Mouse (Mus musculus) thymus, adult 2 months (tissue): ENCODE results near the gene Gm12248. TPM values are rescaled to one million over a fixed set of nuclear protein-coding genes. Genes with fewer than 3 reads are reported as not detected.
"Not testable (repeated sequence)": the region's sequence is repeated elsewhere in the genome, so short reads cannot be mapped to it uniquely, and the experiment has no call there.

Source experiments
- DNase-seq: peaks from one replicate; pipeline ENCODE4 v3.0.0; 2021
- H3K27ac ChIP-seq: fragments of 200-500 bp; 2 replicates; pipeline ENCODE4 v1.5.1; 2012; ENCODE audit warnings: low read length, control low read depth; ENCODE audit not compliant: control insufficient read depth, insufficient read depth
- H3K27me3 ChIP-seq: fragments of 200-500 bp; 2 replicates; pipeline ENCODE4 v1.6.1; 2012; ENCODE audit warnings: mild to moderate bottlenecking, low read length, moderate library complexity, mixed read lengths; ENCODE audit not compliant: control insufficient read depth, insufficient read depth
- H3K36me3 ChIP-seq: fragments of 200-500 bp; 2 replicates; pipeline ENCODE4 v1.6.1; 2012; ENCODE audit warnings: mild to moderate bottlenecking, low read length, moderate library complexity; ENCODE audit not compliant: control insufficient read depth, insufficient read depth
- H3K4me1 ChIP-seq: fragments of 200-500 bp; replicated peaks from 2 replicates; pipeline ENCODE4 v1.6.1; 2012; ENCODE audit warnings: low read length; ENCODE audit not compliant: control insufficient read depth, insufficient read depth
- H3K4me3 ChIP-seq: fragments of 200-500 bp; 2 replicates; pipeline ENCODE4 v1.5.1; 2012; ENCODE audit warnings: mild to moderate bottlenecking, low read length, control low read depth, moderate library complexity; ENCODE audit not compliant: control insufficient read depth, insufficient read depth
- CTCF ChIP-seq: fragments of 200-500 bp; IDR thresholded peaks from 2 replicates; pipeline ENCODE4 v1.5.1; 2012; ENCODE audit warnings: mild to moderate bottlenecking, control low read depth, low read length, moderate library complexity, borderline replicate concordance; ENCODE audit not compliant: control insufficient read depth, poor library complexity, insufficient read depth; ENCODE audit errors: extremely low read depth
- POLR2A ChIP-seq: fragments of 200-500 bp; IDR thresholded peaks from 2 replicates; pipeline ENCODE4 v1.6.1; 2012; ENCODE audit warnings: mild to moderate bottlenecking, low read length, control low read depth, moderate library complexity; ENCODE audit not compliant: control insufficient read depth, poor library complexity, insufficient read depth; ENCODE audit errors: extremely low read depth
- WGBS: fragments of 180-500 bp; shearing (Covaris S2); methylation state at CpG from one replicate; pipeline ENCODE4 v1.1.7; 2018; 5-methylcytosine and 5-hydroxymethylcytosine counted together
- polyA plus RNA-seq: library from polyadenylated mRNA; depleted of rRNA; stranded (reverse); fragments of >200 nt; gene quantifications from 2 replicates; pipeline ENCODE4 v1.2.3, GENCODE M21; 2012

Gene Gm12248
- polyA plus RNA-seq, 1 experiment = 0.59 TPM

DNA sequence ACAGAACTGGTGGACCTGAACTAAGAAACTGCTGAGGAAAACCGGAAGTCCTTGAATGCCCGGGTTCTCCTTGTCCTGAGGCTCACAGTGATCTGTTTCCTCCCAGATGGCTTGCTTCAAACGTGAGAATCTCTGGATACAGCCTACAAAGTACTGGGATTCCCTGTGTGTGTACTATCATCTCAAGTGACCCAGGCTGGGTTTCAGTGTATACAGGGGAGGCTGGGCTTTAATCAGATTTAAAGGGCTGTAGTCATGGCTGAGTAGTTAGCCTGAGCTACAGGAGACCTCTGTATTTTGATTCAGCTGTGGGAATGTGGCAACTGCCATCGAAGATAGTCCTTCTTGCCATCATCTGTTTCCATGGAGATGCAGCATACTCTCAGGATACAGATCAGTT is 15.7 kb downstream of the Gm12248 start:
- Histone ChIP-seq H3K36me3 (no peaks in the 10 kb centered on the region), H3K4me3 (no peak overlapping the region), H3K4me1 (no peaks in the 10 kb centered on the region), H3K27ac (no peak overlapping the region), H3K27me3 (no peaks in the 10 kb centered on the region)
- TF ChIP-seq POLR2A (no peak), CTCF (no peak)
- DNase-seq = no peak
- 84% methylated on average over 4 of the region's 4 CpGs for WGBS

- no peaks in the 10 kb centered on the region for H3K27me3 ChIP-seq
- TF ChIP-seq POLR2A (no peak), CTCF (no peak)
- H3K4me1 ChIP-seq = no peaks in the 10 kb centered on the region
- H3K4me3 ChIP-seq = no peak overlapping the region
- WGBS = 84% methylated on average over 3 of the region's 3 CpGs
- no peak for DNase-seq
- H3K27ac ChIP-seq = no peak overlapping the region
- H3K36me3 ChIP-seq = no peaks in the 10 kb centered on the region
Observed at GRCm38 (mm10) chr11:58072978-58073377, 20.0 kb downstream of the Gm12248 start.

DNA sequence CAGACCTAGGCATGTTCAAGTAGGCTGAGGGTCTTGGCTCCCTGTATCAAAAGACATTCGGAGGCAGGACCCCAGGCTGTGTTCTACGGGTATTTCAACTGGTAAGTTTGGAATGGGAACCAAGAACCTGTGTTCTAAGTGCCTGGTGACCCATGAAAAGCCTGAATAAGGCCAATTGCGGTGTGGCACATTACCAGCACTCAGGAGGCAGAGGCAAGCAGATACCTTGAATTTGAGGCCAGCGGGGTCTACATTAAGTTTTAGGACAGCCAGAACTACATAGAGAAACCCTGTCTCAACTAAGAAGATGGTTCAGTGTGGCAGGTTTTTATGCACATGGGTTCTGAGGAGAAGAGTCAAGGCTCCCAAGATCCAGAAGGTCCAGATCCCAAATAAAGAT is 27.9 kb downstream of the Gm12248 start:
- H3K4me1 ChIP-seq = no peaks in the 10 kb centered on the region
- H3K36me3 ChIP-seq = peaks cover 7% of the 10 kb centered on the region; the same call in 1 of the 2 replicates
- no peaks in the 10 kb centered on the region for H3K27me3 ChIP-seq
- DNase-seq = no peak
- 94% methylated on average over 4 of the region's 4 CpGs for WGBS
- no peak for TF ChIP-seq CTCF
- TF ChIP-seq POLR2A = no peak
- no peak overlapping the region for H3K27ac ChIP-seq
- no peak overlapping the region for H3K4me3 ChIP-seq

DNA sequence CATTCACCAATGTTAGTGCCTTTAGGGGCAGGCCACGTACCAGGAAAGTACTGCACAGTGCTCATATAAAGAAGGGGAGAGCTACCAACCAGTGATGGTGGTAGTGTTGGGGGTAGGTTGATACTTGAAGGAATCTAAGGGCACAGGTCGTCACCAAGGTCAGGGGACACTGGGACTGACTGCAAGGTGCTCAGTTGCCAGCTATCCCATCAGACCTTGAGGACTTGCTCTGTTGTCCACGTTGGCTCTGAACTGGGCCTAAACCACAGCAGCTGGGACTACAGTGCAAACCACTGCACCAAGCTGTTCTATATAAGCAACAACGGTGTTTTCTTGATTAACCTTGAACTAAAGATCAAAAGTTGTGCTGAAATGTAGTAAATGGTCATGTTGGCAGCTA is 30.3 kb downstream of the Gm12248 start:
- Histone ChIP-seq H3K27ac (no peak overlapping the region), H3K4me1 (no peaks in the 10 kb centered on the region), H3K4me3 (no peak overlapping the region), H3K27me3 (no peaks in the 10 kb centered on the region), H3K36me3 (peaks cover 28% of the 10 kb centered on the region)
- no peak for DNase-seq
- TF ChIP-seq POLR2A (no peak), CTCF (no peak)
- WGBS = 92% methylated on average over 4 of the region's 4 CpGs

DNA sequence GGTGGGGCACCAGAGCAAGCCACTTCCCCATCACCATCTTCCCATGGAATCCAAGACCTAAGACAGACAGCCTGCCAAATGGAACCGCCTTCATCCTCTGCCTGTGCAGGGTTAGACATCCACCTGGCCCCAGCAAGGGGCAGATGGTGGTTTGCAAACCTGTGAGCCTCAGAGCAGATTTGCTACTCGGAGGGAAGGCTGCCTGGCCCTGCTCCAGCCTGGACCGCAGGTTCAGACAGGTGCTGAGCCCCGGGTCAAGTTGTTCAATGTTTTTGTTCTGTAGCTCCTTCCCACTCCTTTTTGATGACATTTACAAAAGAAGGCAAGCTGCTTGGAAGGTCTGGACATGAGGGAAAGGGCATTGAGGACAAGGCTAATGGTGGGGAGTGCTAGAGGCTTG is 31.7 kb downstream of the Gm12248 start:
- not testable (repeated sequence) for H3K27me3 ChIP-seq, H3K4me1 ChIP-seq, DNase-seq, H3K4me3 ChIP-seq, H3K27ac ChIP-seq
- WGBS = 94% methylated on average over 4 of the region's 4 CpGs
- H3K36me3 ChIP-seq = peaks cover 39% of the 10 kb centered on the region

DNA sequence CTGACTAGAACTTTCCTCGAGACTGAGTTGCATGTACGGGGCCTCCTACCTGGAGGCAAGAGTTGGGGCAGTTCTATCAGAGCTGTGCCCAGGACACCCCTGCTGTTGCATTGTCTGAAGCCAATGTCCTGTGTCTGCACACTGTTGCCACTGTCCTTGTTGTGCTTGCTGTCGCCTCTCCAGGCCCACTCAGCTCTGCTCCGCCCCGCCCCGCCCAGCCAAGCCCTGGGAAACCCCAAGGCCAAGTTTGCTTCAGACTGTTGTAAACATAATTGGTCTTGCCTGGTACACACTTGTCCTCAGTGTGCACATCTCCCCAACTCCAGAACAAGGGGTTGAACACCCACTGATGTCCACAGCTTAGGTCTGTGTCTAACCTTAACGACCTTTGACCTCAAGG is 33.2 kb downstream of the Gm12248 start:
- H3K27me3 ChIP-seq, H3K4me1 ChIP-seq, DNase-seq, H3K4me3 ChIP-seq, H3K27ac ChIP-seq: not testable (repeated sequence)
- 95% methylated on average over 7 of the region's 7 CpGs for WGBS
- H3K36me3 ChIP-seq = peaks cover 49% of the 10 kb centered on the region

DNA sequence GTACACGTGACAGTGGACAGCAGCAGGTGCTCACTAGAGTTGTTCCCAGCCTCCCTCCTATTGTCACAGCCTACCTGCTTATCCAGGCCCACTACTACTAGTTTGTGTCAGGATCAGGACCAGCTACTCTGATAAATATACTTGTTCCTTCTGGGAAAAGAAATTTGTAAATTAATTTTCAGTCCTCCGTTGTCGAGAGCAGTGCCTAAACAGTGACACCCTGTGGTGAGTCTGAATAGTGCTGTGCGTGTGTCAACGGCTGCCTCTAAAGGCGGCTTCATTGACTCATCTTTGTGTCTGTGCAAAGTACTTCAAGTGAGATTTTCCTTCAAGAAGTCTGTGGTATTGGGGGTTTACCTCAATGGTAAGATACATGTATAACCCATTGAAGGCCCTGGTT is 35.5 kb downstream of the Gm12248 start:
- peak; percentile 39 for DNase-seq
- TF ChIP-seq CTCF (peak; percentile 17; the same call in 1 of the 2 replicates), POLR2A (no peak)
- WGBS = 54% methylated on average over 6 of the region's 6 CpGs
- Histone ChIP-seq H3K4me3 (no peak overlapping the region), H3K36me3 (peaks cover 71% of the 10 kb centered on the region), H3K27me3 (no peaks in the 10 kb centered on the region), H3K27ac (no peak overlapping the region), H3K4me1 (no peaks in the 10 kb centered on the region)
